Mouse (Mus musculus): ENCODE measurements at regions not wholly inside any gene's neighbourhood (a gene's known extent, or its start where the extent isn't known, plus 50 kb on each side); places are given as distances from the start of the nearest gene placed in this dataset.
"Not testable (repeated sequence)": the region's sequence is repeated elsewhere in the genome, so short reads cannot be mapped to it uniquely, and the experiment has no call there.

DNA sequence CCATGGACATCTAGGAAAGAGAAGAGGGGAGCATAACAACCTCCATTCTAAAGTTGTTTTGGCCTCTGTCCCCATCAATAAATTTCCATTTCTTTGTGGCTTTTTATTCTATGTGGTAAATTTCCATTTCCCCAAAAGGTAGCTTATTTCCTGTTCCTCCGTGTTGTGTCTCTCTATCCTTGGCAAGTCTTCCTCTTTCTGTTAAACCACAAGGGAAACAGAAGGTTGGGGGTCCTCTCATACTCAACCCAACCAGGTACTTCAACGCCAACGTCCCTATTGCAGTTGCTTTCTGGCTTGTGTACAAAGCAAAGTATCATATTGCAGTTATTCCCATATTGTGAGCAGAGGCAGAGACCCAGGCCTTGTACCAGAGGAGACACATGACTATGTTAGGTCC lies 434.7 kb upstream of the Pdcd1 start:
- H3K9me3 ChIP-seq (ENCODE audit: control insufficient read depth, low read length) = no peaks in the 10 kb centered on the region
- DNase-seq (ENCODE audit: low spot score) (no peak), ATAC-seq (ENCODE audit: low FRiP score) (no peak)
- H3K4me1 ChIP-seq (replicated peaks; ENCODE audit: control insufficient read depth, insufficient read depth, low read length) = no peaks in the 10 kb centered on the region
- H3K27ac ChIP-seq (ENCODE audit: low read depth, low read length) = no peak overlapping the region
- WGBS = 86% methylated on average over 3 of the region's 3 CpGs
- no peaks in the 10 kb centered on the region for H3K27me3 ChIP-seq (ENCODE audit: control insufficient read depth, insufficient read depth, low read length)
- no peak overlapping the region for H3K4me2 ChIP-seq (replicated peaks; ENCODE audit: low read depth, low read length)
- H3K9ac ChIP-seq (ENCODE audit: low read depth, low read length) = no peak overlapping the region
- H3K4me3 ChIP-seq (ENCODE audit: low read depth, low read length) = no peak overlapping the region
- no peaks in the 10 kb centered on the region for H3K36me3 ChIP-seq (ENCODE audit: control insufficient read depth, insufficient read depth, low read length)

DNA sequence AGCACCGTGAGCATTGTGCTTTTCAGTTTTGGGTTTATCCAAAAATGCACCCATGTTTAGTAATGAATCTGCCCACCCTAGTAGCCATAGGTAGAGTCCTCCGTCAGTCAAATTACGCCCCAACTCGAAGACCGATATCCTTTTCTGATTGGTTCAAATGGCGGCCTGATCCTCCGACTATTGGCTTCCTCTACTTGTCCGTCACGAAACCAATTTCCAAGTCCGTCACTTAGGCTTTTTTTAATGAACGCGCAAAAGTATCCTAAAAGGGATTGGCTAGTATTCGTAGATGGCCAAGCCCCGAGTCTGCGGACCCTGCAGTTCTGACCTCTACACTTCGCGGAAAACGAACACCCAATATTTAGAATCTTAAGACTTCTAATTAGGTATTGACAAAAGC lies 417.5 kb upstream of the Pdcd1 start:
- not testable (repeated sequence) for H3K9ac ChIP-seq (ENCODE audit: low read depth, low read length); H3K27ac ChIP-seq (ENCODE audit: low read depth, low read length); H3K4me2 ChIP-seq (replicated peaks; ENCODE audit: low read depth, low read length); H3K36me3 ChIP-seq (ENCODE audit: control insufficient read depth, insufficient read depth, low read length); H3K4me3 ChIP-seq (ENCODE audit: low read depth, low read length); H3K4me1 ChIP-seq (replicated peaks; ENCODE audit: control insufficient read depth, insufficient read depth, low read length); H3K9me3 ChIP-seq (ENCODE audit: control insufficient read depth, low read length); H3K27me3 ChIP-seq (ENCODE audit: control insufficient read depth, insufficient read depth, low read length); DNase-seq (ENCODE audit: low spot score)
- peak; percentile 83 for ATAC-seq (ENCODE audit: low FRiP score)
- 95% methylated on average over 18 of the region's 18 CpGs for WGBS

DNA sequence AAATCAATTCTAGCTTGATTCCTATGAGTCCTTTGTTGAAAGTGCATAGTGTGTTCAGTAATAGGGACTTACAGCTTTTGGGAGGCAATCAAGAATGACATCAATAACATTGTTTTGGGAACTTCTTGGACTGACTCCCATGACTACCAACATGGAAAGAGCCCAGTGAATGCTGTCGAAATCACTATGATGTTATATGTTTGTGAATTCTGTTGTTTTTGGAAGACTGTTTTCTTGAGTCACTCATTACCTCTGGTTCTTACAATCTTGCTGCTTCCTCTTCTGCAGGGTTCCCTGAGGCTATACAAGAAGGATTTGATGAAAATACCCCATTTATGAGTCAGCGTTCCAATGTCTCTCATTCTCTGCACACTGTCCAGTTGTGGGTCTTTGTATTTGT lies 371.4 kb upstream of the Pdcd1 start:
- no peak overlapping the region for H3K4me3 ChIP-seq (ENCODE audit: low read depth, low read length)
- no peaks in the 10 kb centered on the region for H3K27me3 ChIP-seq (ENCODE audit: control insufficient read depth, insufficient read depth, low read length)
- 83% methylated on average over 2 of the region's 2 CpGs for WGBS
- H3K27ac ChIP-seq (ENCODE audit: low read depth, low read length) = no peak overlapping the region
- ATAC-seq (ENCODE audit: low FRiP score) (no peak), DNase-seq (ENCODE audit: low spot score) (no peak)
- H3K4me1 ChIP-seq (replicated peaks; ENCODE audit: control insufficient read depth, insufficient read depth, low read length) = no peaks in the 10 kb centered on the region
- H3K9me3 ChIP-seq (ENCODE audit: control insufficient read depth, low read length) = no peaks in the 10 kb centered on the region
- no peak overlapping the region for H3K9ac ChIP-seq (ENCODE audit: low read depth, low read length)
- H3K4me2 ChIP-seq (replicated peaks; ENCODE audit: low read depth, low read length) = no peak overlapping the region
- H3K36me3 ChIP-seq (ENCODE audit: control insufficient read depth, insufficient read depth, low read length) = no peaks in the 10 kb centered on the region

DNA sequence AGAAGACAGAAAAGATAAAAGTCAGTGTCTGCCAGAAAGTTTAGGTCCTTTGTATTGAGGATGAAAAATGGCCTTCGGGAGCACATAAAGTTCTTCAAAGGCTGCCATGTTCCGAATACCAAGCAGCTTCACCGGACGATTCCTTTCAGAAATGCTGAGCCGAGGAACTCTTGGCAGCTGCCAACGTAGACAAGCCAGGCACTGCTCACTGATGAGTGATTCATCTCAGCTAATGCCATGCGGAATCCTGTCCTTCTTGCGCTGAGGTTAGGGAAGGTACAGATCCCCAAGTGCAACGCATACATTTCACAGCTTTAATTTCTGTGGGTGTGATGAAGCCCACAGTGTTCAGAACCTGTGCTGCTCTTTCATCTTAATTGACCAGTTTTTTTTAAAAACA lies 360.7 kb upstream of the Pdcd1 start:
- 57% methylated on average over 9 of the region's 9 CpGs for WGBS
- Histone ChIP-seq H3K4me2 (replicated peaks; ENCODE audit: low read depth, low read length) (no peak overlapping the region), H3K9me3 (ENCODE audit: control insufficient read depth, low read length) (no peaks in the 10 kb centered on the region), H3K4me3 (ENCODE audit: low read depth, low read length) (no peak overlapping the region), H3K36me3 (ENCODE audit: control insufficient read depth, insufficient read depth, low read length) (no peaks in the 10 kb centered on the region), H3K4me1 (replicated peaks; ENCODE audit: control insufficient read depth, insufficient read depth, low read length) (no peaks in the 10 kb centered on the region), H3K27me3 (ENCODE audit: control insufficient read depth, insufficient read depth, low read length) (no peaks in the 10 kb centered on the region), H3K9ac (ENCODE audit: low read depth, low read length) (no peak overlapping the region), H3K27ac (ENCODE audit: low read depth, low read length) (no peak overlapping the region)
- DNase-seq (ENCODE audit: low spot score) = peak; percentile 1
- peak; percentile 60; the same call in 1 of the 2 replicates for ATAC-seq (ENCODE audit: low FRiP score)

DNA sequence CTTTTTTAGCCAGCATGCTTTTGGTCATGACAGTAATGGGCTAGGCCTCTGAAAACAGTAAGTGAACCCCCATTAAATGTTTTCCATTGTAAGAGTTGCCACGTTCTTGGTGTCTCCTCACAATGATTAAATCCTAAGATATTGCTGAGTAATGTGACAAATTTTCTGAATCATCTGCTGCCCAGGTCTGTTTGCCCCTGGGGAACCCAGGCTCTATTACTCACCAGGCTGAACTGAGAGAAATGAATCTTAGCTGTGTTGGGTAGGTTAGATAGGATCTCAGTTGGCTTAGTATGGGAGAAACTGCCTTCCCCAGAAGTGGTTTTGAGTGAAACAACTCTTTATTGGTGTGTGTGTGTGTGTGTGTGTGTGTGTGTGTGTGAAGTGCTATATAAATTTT lies 314.3 kb upstream of the Pdcd1 start:
- 76% methylated on average over 1 of the region's 1 CpGs for WGBS
- H3K27me3 ChIP-seq (ENCODE audit: control insufficient read depth, insufficient read depth, low read length) = no peaks in the 10 kb centered on the region
- H3K9ac ChIP-seq (ENCODE audit: low read depth, low read length) = no peak overlapping the region
- no peaks in the 10 kb centered on the region for H3K36me3 ChIP-seq (ENCODE audit: control insufficient read depth, insufficient read depth, low read length)
- no peaks in the 10 kb centered on the region for H3K9me3 ChIP-seq (ENCODE audit: control insufficient read depth, low read length)
- H3K4me2 ChIP-seq (replicated peaks; ENCODE audit: low read depth, low read length) = no peak overlapping the region
- no peaks in the 10 kb centered on the region for H3K4me1 ChIP-seq (replicated peaks; ENCODE audit: control insufficient read depth, insufficient read depth, low read length)
- ATAC-seq (ENCODE audit: low FRiP score) (no peak), DNase-seq (ENCODE audit: low spot score) (no peak)
- no peak overlapping the region for H3K27ac ChIP-seq (ENCODE audit: low read depth, low read length)
- H3K4me3 ChIP-seq (ENCODE audit: low read depth, low read length) = no peak overlapping the region

DNA sequence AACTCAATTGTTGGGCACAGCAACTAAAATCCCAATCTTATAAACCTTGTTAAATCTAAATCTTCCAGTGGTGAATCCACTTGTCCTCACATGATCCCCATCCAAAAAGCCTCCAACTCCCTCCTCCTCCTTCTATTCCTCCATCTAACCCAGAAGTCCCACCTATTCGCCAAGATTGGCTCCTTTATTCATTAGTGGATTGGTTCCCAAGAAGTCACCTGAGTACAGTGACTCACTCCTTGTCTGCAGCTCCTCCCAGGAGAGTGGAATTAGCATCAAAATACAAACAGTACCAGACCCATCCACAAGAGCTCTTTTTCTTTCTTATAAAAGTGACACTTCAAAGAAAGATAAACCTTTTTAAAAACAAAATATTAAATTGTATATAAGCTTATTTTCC lies 304.6 kb upstream of the Pdcd1 start:
- 76% methylated on average over 1 of the region's 1 CpGs for WGBS
- Histone ChIP-seq H3K4me1 (replicated peaks; ENCODE audit: control insufficient read depth, insufficient read depth, low read length) (no peaks in the 10 kb centered on the region), H3K27ac (ENCODE audit: low read depth, low read length) (no peak overlapping the region), H3K36me3 (ENCODE audit: control insufficient read depth, insufficient read depth, low read length) (no peaks in the 10 kb centered on the region), H3K9me3 (ENCODE audit: control insufficient read depth, low read length) (no peaks in the 10 kb centered on the region), H3K4me2 (replicated peaks; ENCODE audit: low read depth, low read length) (no peak overlapping the region), H3K4me3 (ENCODE audit: low read depth, low read length) (no peak overlapping the region), H3K27me3 (ENCODE audit: control insufficient read depth, insufficient read depth, low read length) (no peaks in the 10 kb centered on the region), H3K9ac (ENCODE audit: low read depth, low read length) (no peak overlapping the region)
- ATAC-seq (ENCODE audit: low FRiP score) = no peak
- no peak for DNase-seq (ENCODE audit: low spot score)

DNA sequence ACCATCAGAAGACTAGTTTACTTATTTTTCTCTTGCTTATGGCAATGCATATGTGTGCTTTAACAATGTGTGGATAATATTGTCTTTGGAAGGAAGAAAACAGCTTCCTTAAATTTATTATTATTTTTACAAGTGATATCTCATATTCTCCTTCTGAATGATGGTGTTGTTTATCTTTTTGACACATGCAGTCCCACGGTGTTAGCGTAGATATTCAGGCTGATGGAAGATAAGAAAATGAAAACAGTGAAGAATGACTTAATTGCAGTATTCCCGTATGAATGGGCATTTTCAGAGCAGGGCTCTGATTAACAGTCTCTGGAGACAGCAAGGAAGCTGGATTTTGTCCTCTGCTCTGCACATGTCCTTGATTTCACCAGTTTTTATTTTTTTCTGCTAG lies 303.5 kb upstream of the Pdcd1 start:
- H3K4me1 ChIP-seq (replicated peaks; ENCODE audit: control insufficient read depth, insufficient read depth, low read length) = no peaks in the 10 kb centered on the region
- no peak overlapping the region for H3K4me3 ChIP-seq (ENCODE audit: low read depth, low read length)
- DNase-seq (ENCODE audit: low spot score) (no peak), ATAC-seq (ENCODE audit: low FRiP score) (no peak)
- H3K27ac ChIP-seq (ENCODE audit: low read depth, low read length) = no peak overlapping the region
- 73% methylated on average over 3 of the region's 3 CpGs for WGBS
- H3K27me3 ChIP-seq (ENCODE audit: control insufficient read depth, insufficient read depth, low read length) = no peaks in the 10 kb centered on the region
- H3K9me3 ChIP-seq (ENCODE audit: control insufficient read depth, low read length) = no peaks in the 10 kb centered on the region
- no peak overlapping the region for H3K9ac ChIP-seq (ENCODE audit: low read depth, low read length)
- H3K36me3 ChIP-seq (ENCODE audit: control insufficient read depth, insufficient read depth, low read length) = no peaks in the 10 kb centered on the region
- no peak overlapping the region for H3K4me2 ChIP-seq (replicated peaks; ENCODE audit: low read depth, low read length)

DNA sequence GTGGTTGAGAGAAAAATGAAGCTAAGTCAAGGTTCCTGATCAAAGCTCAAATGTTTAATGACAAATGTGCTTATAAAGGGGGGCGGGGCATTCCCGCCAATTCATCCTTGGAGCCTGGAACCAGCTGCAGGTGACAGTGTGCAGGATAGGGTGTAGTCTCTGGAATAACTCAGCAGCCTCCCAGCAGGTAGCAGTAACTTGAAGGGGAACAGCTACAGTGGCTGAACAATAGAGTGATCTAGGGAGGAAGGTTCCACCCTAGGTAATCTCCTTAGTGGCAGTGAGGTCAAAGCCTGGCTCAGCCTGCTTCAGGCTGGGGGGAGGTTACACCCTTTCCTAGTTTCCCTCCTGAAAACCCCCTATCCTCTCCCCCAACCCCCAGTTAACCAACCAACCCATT lies 290.2 kb upstream of the Pdcd1 start:
- no peaks in the 10 kb centered on the region for H3K9me3 ChIP-seq (ENCODE audit: control insufficient read depth, low read length)
- H3K9ac ChIP-seq (ENCODE audit: low read depth, low read length) = no peak overlapping the region
- WGBS = 92% methylated on average over 2 of the region's 2 CpGs

DNA sequence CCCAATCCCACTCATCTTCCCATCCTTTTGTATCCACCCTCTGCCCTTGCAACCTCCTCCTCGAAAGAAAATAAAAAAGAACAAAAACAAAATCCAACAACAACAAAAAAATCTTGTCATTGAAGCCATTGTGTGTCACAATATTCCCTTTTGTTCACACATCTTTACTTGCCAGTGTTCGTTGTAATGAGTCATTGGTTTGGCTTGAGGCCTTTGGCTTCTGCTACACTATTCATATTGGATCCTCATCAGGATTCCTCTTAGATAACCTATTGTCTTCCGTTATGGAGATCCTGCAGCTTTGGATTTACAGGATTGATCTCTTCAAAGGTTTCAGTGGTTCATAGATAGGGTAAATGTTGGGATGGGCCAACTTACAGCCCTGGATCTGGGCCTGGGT lies 288.9 kb upstream of the Pdcd1 start:
- DNase-seq (ENCODE audit: low spot score) (no peak), ATAC-seq (ENCODE audit: low FRiP score) (no peak)
- no peak overlapping the region for H3K4me3 ChIP-seq (ENCODE audit: low read depth, low read length)
- no peak overlapping the region for H3K9ac ChIP-seq (ENCODE audit: low read depth, low read length)
- H3K27ac ChIP-seq (ENCODE audit: low read depth, low read length) = no peak overlapping the region
- H3K36me3 ChIP-seq (ENCODE audit: control insufficient read depth, insufficient read depth, low read length) = no peaks in the 10 kb centered on the region
- no peak overlapping the region for H3K4me2 ChIP-seq (replicated peaks; ENCODE audit: low read depth, low read length)
- no peaks in the 10 kb centered on the region for H3K27me3 ChIP-seq (ENCODE audit: control insufficient read depth, insufficient read depth, low read length)
- WGBS = 84% methylated on average over 3 of the region's 3 CpGs
- no peaks in the 10 kb centered on the region for H3K4me1 ChIP-seq (replicated peaks; ENCODE audit: control insufficient read depth, insufficient read depth, low read length)
- H3K9me3 ChIP-seq (ENCODE audit: control insufficient read depth, low read length) = no peaks in the 10 kb centered on the region

More for the DNA sequence above, 290.2 kb upstream of the Pdcd1 start:
- no peaks in the 10 kb centered on the region for H3K36me3 ChIP-seq (ENCODE audit: control insufficient read depth, insufficient read depth, low read length)
- no peak overlapping the region for H3K4me2 ChIP-seq (replicated peaks; ENCODE audit: low read depth, low read length)
- DNase-seq (ENCODE audit: low spot score) = no peak
- H3K4me3 ChIP-seq (ENCODE audit: low read depth, low read length) = no peak overlapping the region
- H3K27me3 ChIP-seq (ENCODE audit: control insufficient read depth, insufficient read depth, low read length) = no peaks in the 10 kb centered on the region
- H3K27ac ChIP-seq (ENCODE audit: low read depth, low read length) = no peak overlapping the region
- H3K4me1 ChIP-seq (replicated peaks; ENCODE audit: control insufficient read depth, insufficient read depth, low read length) = no peaks in the 10 kb centered on the region
- no peak for ATAC-seq (ENCODE audit: low FRiP score)
